In the genomic region with DNA sequence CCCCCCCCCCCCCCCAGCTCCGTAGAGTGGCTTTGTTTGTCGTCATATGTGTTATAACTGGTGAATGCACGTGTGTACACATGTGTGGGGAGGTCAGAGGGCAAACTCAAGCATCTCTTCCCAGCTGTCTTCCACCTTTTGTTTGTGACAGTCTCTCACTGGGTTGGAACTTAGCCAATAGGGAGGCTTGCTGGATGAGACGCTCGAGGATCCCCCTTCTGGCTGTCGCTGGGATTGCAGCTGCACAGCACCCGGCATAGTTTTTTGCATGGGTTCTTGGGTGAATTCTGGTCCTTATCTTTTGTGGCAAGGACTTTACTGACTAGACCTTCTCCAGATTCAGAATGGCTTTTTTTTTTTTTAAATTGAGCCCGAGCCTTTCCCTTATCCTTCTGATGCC, we compare ENCODE assay signal across 8 mouse cellular contexts.
A peak's percentile ranks its signal among the peaks of the same experiment; 100 is the strongest.
DNase-seq lines count a peak whose midpoint lies in the region; ATAC-seq and TF ChIP-seq lines count a peak whose summit lies in the region.

No protein-coding gene starts in this region.

- H3K9me3 ChIP-seq in heart, postnatal 0 days (replicated peaks; ENCODE audit: control insufficient read depth, low read length), result no peaks in the 10 kb centered on the region
- H3K9me3 ChIP-seq in limb, embryonic 11.5 days (ENCODE audit: control insufficient read depth, low read length), result no peaks in the 10 kb centered on the region
- no peaks in the 10 kb centered on the region for H3K9me3 ChIP-seq in neural tube, embryonic 11.5 days (ENCODE audit: control insufficient read depth, low read length)

- 9% methylated on average over 8 of the region's 8 CpGs for WGBS in heart, postnatal 0 days
- WGBS in limb, embryonic 11.5 days, result 19% methylated on average over 8 of the region's 8 CpGs
- 32% methylated on average over 7 of the region's 8 CpGs for WGBS in neural tube, embryonic 11.5 days

- no peak overlapping the region for H3K4me3 ChIP-seq in cortical plate, adult 2 months (ENCODE audit: insufficient read depth, low read length)
- H3K4me3 ChIP-seq in heart, postnatal 0 days (ENCODE audit: low read depth, low read length), result no peak overlapping the region
- H3K4me3 ChIP-seq in limb, embryonic 11.5 days (ENCODE audit: low read depth, low read length), result no peak overlapping the region
- no peak overlapping the region for H3K4me3 ChIP-seq in neural tube, embryonic 11.5 days (ENCODE audit: low read depth, low read length)

- TF ChIP-seq POLR2A in cortical plate, adult 2 months (IDR thresholded peaks at IDR 0.05; ENCODE audit: extremely low read depth, insufficient read depth, low read length), result no peak

- TF ChIP-seq CTCF in cortical plate, adult 2 months (IDR thresholded peaks at IDR 0.05; ENCODE audit: extremely low read depth, insufficient read depth, low read length), result peak; percentile 64
- TF ChIP-seq CTCF in heart, postnatal 0 days (IDR thresholded peaks at IDR 0.05; ENCODE audit: low read depth), result peak; percentile 71

- H3K9ac ChIP-seq in heart, postnatal 0 days (replicated peaks; ENCODE audit: low read depth, low read length), result no peak overlapping the region
- no peak overlapping the region for H3K9ac ChIP-seq in limb, embryonic 11.5 days (ENCODE audit: low read length)
- H3K9ac ChIP-seq in neural tube, embryonic 11.5 days (ENCODE audit: low read length), result no peak overlapping the region

- H3K4me1 ChIP-seq in cortical plate, adult 2 months (ENCODE audit: control insufficient read depth, insufficient read depth, low read length), result no peaks in the 10 kb centered on the region
- no peaks in the 10 kb centered on the region for H3K4me1 ChIP-seq in heart, postnatal 0 days (ENCODE audit: control insufficient read depth, insufficient read depth)
- H3K4me1 ChIP-seq in limb, embryonic 11.5 days (ENCODE audit: control insufficient read depth, insufficient read depth, low read length), result peaks cover 6% of the 10 kb centered on the region
- no peaks in the 10 kb centered on the region for H3K4me1 ChIP-seq in neural tube, embryonic 11.5 days (ENCODE audit: control insufficient read depth, insufficient read depth, low read length)

- H3K27me3 ChIP-seq in heart, postnatal 0 days (ENCODE audit: control insufficient read depth, insufficient read depth, low read length), result no peaks in the 10 kb centered on the region
- H3K27me3 ChIP-seq in limb, embryonic 11.5 days (ENCODE audit: control insufficient read depth, insufficient read depth, low read length), result no peaks in the 10 kb centered on the region
- no peaks in the 10 kb centered on the region for H3K27me3 ChIP-seq in neural tube, embryonic 11.5 days (ENCODE audit: control insufficient read depth, insufficient read depth, low read length)

- DNase-seq in left cerebral cortex, adult 18-20 months (ENCODE audit: low spot score in 2 of 2), result peak; percentile 30 to 46
- no peak for DNase-seq in left cerebral cortex, adult 11 months (ENCODE audit: low spot score)
- DNase-seq in adrenal gland, adult 18-20 months (ENCODE audit: low spot score in 2 of 2), result peak; percentile 63 to 65
- peak; percentile 49 for DNase-seq in heart, postnatal 0 days (ENCODE audit: low spot score)
- peak; percentile 77 for DNase-seq in limb, embryonic 11.5 days (ENCODE audit: low spot score)
- peak; percentile 52 for DNase-seq in neural tube, embryonic 11.5 days (ENCODE audit: low spot score)

- no peak for TF ChIP-seq EP300 in heart, postnatal 0 days (IDR thresholded peaks at IDR 0.05; ENCODE audit: low read depth)

- ATAC-seq in heart, postnatal 0 days (ENCODE audit: insufficient read depth, low read depth), result no peak
- no peak for ATAC-seq in limb, embryonic 11.5 days (ENCODE audit: insufficient number of reproducible peaks, low FRiP score, low TSS enrichment, low read depth)
- no peak for ATAC-seq in neural tube, embryonic 11.5 days (ENCODE audit: insufficient read depth, low FRiP score, low TSS enrichment)
- no peak for ATAC-seq in activated CD4-positive, CD25-positive, alpha-beta regulatory T cell, adult 4 months

- H3K36me3 ChIP-seq in heart, postnatal 0 days (replicated peaks; ENCODE audit: control insufficient read depth, insufficient read depth, low read length), result no peaks in the 10 kb centered on the region
- no peaks in the 10 kb centered on the region for H3K36me3 ChIP-seq in limb, embryonic 11.5 days (ENCODE audit: control insufficient read depth, insufficient read depth, low read length)
- H3K36me3 ChIP-seq in neural tube, embryonic 11.5 days (ENCODE audit: control insufficient read depth, insufficient read depth, low read length), result no peaks in the 10 kb centered on the region

- peak overlapping the region; percentile 37; the same call in 1 of the 2 replicates for H3K4me2 ChIP-seq in heart, postnatal 0 days (ENCODE audit: low read depth, low read length)
- H3K4me2 ChIP-seq in limb, embryonic 11.5 days (ENCODE audit: low read depth, severe bottlenecking), result no peak overlapping the region
- H3K4me2 ChIP-seq in neural tube, embryonic 11.5 days (ENCODE audit: low read depth), result no peak overlapping the region

- H3K27ac ChIP-seq in cortical plate, adult 2 months (ENCODE audit: insufficient read depth, low read length), result no peak overlapping the region
- no peak overlapping the region for H3K27ac ChIP-seq in heart, postnatal 0 days (ENCODE audit: low read depth)
- H3K27ac ChIP-seq in limb, embryonic 11.5 days (replicated peaks; ENCODE audit: low read depth, low read length), result no peak overlapping the region
- H3K27ac ChIP-seq in neural tube, embryonic 11.5 days (ENCODE audit: low read depth, low read length), result no peak overlapping the region
